Mouse (Mus musculus): ENCODE measurements at regions not wholly inside any gene's neighbourhood (a gene's known extent, or its start where the extent isn't known, plus 50 kb on each side); places are given as distances from the start of the nearest gene placed in this dataset.

DNA sequence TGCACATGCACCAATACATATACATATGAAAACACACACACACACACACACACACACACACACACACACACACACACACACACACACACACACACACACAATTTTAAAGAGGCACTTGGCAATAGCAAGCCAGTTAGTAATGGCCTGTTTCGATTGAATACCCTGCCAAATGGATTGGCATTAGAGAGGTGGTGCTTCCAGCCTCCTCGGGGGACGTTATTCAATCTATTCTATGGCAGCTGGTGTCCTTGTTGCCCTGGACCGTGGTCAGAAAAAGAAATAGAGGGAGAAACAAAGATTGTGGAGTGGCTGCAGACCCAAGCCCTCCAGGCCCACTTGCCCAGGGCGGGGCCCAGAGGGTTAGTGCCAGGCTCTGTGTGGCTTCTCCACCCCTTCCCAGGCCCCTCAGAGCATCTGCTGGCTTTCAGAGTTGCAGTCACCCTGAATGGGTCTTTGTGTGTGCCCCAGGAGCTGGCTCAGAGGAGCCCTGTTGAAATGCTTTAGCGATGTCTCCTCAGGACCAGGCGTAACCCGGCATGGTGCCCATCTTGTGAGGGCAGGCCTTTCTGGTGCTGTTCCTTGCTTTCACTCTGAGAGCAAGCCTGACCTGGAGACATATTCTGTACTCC is 302.7 kb upstream of the Ubash3b start:
- no peak for TF ChIP-seq POLR2A (IDR thresholded peaks at IDR 0.05; ENCODE audit: borderline replicate concordance, low read depth, low read length)
- no peak for TF ChIP-seq CTCF (IDR thresholded peaks at IDR 0.05; ENCODE audit: low read depth, low read length)
